Mouse (Mus musculus): ENCODE measurements around the gene Gk.

GRCm38 (mm10) chrX:85775879-85776543 is 608 bp downstream of the Gk start:
- TF ChIP-seq CTCF (IDR thresholded peaks at IDR 0.05; ENCODE audit: low read depth): no peak
- no peak for TF ChIP-seq EP300 (IDR thresholded peaks at IDR 0.05; ENCODE audit: low read depth)

Data from heart, postnatal 0 days (tissue).